Mouse (Mus musculus) B cell, adult 67 days (primary cell): ENCODE results near the gene Car2. TPM values are rescaled to one million over a fixed set of nuclear protein-coding genes. Genes with fewer than 3 reads are reported as not detected.

Experiments used
- total RNA-seq, 2 experiments: library from RNA; stranded (reverse); gene quantifications; 4 replicates each; pipeline ENCODE4 v1.2.4; 2023

Car2 gene
- total RNA-seq, result 10 to 100 TPM in 1 of 2 experiments, 1 to 10 TPM in 1; 8.0 to 11.6 TPM

GRCm38 (mm10) chr3:14886102-14887098, at the start of gene Car2:
TSS of gene Car2 (plus strand) at chr3:14886273.

GRCm38 (mm10) chr3:14863022-14863711, 22.9 kb upstream of the Car2 start, which contains the start of gene Car3:
TSS of gene Car3 (plus strand) at chr3:14863512.

Other genes starting within 250 kb of the Car2 start
- gene Car13, start 244.5 kb upstream of the Car2 start, total RNA-seq, result 1 to 10 TPM; 1.1 to 1.3 TPM
- not detected for gene Car1, start 77.9 kb upstream of the Car2 start, total RNA-seq
- gene Car3, start 22.8 kb upstream of the Car2 start, total RNA-seq, result not detected